Mouse (Mus musculus): ENCODE results near the gene Tlr13. TPM values are rescaled to one million over a fixed set of nuclear protein-coding genes. Genes with fewer than 3 reads are reported as not detected.
A peak's percentile ranks its signal among the peaks of the same experiment; 100 is the strongest.

The Tlr13 gene
- total and polyA plus RNA-seq, 3 experiments = not detected

GRCm38 (mm10) chrX:106148185-106148584 lies 5.2 kb downstream of the Tlr13 start (continued):
- TF ChIP-seq SMC3 (IDR thresholded peaks at IDR 0.05; ENCODE audit: low read depth, low read length) (no peak), BHLHE40 (IDR thresholded peaks at IDR 0.05; ENCODE audit: borderline replicate concordance, low read depth, low read length) (no peak), MEF2A (IDR thresholded peaks at IDR 0.05; ENCODE audit: extremely low read depth, insufficient replicate concordance, low read depth, low read length, poor library complexity, severe bottlenecking) (peak; percentile 61; the same call in 1 of the 2 replicates), POLR2A (IDR thresholded peaks at IDR 0.05; ENCODE audit: control insufficient read depth in 1 of 2, insufficient read depth in 1 of 2, low read depth in 1 of 2, low read length in 2 of 2, poor library complexity in 1 of 2) (no peak), GATA1 (IDR thresholded peaks at IDR 0.05; ENCODE audit: low read depth, low read length) (0 out of 2 replicates have a peak, but pooled peaks have one; percentile 29), TAL1 (IDR thresholded peaks at IDR 0.05; ENCODE audit: low read length) (peak; percentile 6; the same call in 1 of the 2 replicates)

DNA sequence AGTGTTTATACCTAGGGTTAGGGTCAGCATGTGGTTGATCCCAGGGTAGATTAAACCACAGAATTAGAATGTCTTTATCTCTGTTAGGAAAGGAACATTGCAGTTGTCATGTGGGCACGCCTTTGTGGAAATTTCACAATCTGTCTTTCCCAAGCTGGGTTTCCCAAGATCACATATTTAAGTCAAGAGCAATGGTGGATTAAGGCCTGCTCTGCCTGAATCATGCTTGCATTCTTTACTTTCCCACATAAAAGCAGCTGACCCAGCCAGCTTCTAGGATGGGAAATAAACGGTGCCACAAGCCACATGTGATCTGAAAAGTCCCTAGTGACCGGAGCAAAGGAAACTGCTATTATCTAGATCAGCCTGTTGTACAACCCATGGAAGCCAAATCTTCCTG lies 6.5 kb downstream of the Tlr13 start:
- Histone ChIP-seq H3K4me3 (ENCODE audit: control insufficient read depth in 1 of 2, insufficient read depth in 1 of 2, low read depth in 2 of 2, low read length in 2 of 2) (no peak overlapping the region), H3K4me1 (ENCODE audit: control insufficient read depth in 1 of 2, insufficient read depth in 2 of 2, low read length in 2 of 2) (peaks cover 0 to 2% of the 10 kb centered on the region in 2 experiments; a peak in 2 of 4 replicates), H3K36me3 (ENCODE audit: control insufficient read depth in 1 of 2, insufficient read depth in 2 of 2, low read length in 2 of 2) (peaks cover 0 to 11% of the 10 kb centered on the region in 2 experiments; a peak in 1 of 4 replicates), H3K9me3 (replicated peaks; ENCODE audit: insufficient read depth, low read length) (no peaks in the 10 kb centered on the region), H3K79me2 (ENCODE audit: control insufficient read depth, insufficient read depth, low read length, poor library complexity) (no peaks in the 10 kb centered on the region), H3K9ac (ENCODE audit: control insufficient read depth, low read depth, low read length, poor library complexity, severe bottlenecking) (no peak overlapping the region), H3K27ac (ENCODE audit: control insufficient read depth, low read depth, low read length) (no peak overlapping the region), H3K27me3 (ENCODE audit: control insufficient read depth in 1 of 2, insufficient read depth in 2 of 2, low read length in 2 of 2) (no peaks in the 10 kb centered on the region)
- no peak for DNase-seq (ENCODE audit: low read depth, low spot score)
- no peak for TF ChIP-seq ZC3H11A (IDR thresholded peaks at IDR 0.05; ENCODE audit: low read depth, low read length)
- TF ChIP-seq JUND (IDR thresholded peaks at IDR 0.05; ENCODE audit: low read depth, low read length) = no peak
- no peak for TF ChIP-seq USF2 (IDR thresholded peaks at IDR 0.05; ENCODE audit: borderline replicate concordance in 1 of 2, insufficient read depth in 1 of 2, low read depth in 1 of 2, low read length in 2 of 2)
- no peak for TF ChIP-seq ZKSCAN1 (IDR thresholded peaks at IDR 0.05; ENCODE audit: low read depth, low read length)

GRCm38 (mm10) chrX:106154180-106154586 lies 11.2 kb downstream of the Tlr13 start:
- Histone ChIP-seq H3K27me3 (ENCODE audit: control insufficient read depth in 1 of 2, insufficient read depth in 2 of 2, low read length in 2 of 2) (no peaks in the 10 kb centered on the region), H3K27ac (ENCODE audit: control insufficient read depth, low read depth, low read length) (peak overlapping the region; percentile 55; the same call in 1 of the 2 replicates), H3K36me3 (ENCODE audit: control insufficient read depth in 1 of 2, insufficient read depth in 2 of 2, low read length in 2 of 2) (peaks cover 0 to 9% of the 10 kb centered on the region in 2 experiments; a peak in 2 of 4 replicates), H3K79me2 (ENCODE audit: control insufficient read depth, insufficient read depth, low read length, poor library complexity) (no peaks in the 10 kb centered on the region), H3K9me3 (replicated peaks; ENCODE audit: insufficient read depth, low read length) (no peaks in the 10 kb centered on the region), H3K4me1 (ENCODE audit: control insufficient read depth in 1 of 2, insufficient read depth in 2 of 2, low read length in 2 of 2) (peaks cover 5% of the 10 kb centered on the region in 2 experiments; a peak in 2 of 4 replicates), H3K9ac (ENCODE audit: control insufficient read depth, low read depth, low read length, poor library complexity, severe bottlenecking) (no peak overlapping the region), H3K4me3 (ENCODE audit: control insufficient read depth in 1 of 2, insufficient read depth in 1 of 2, low read depth in 2 of 2, low read length in 2 of 2) (no peak overlapping the region)
- no peak for TF ChIP-seq MYB (IDR thresholded peaks at IDR 0.05; ENCODE audit: low read depth, low read length)
- TF ChIP-seq UBTF (IDR thresholded peaks at IDR 0.05; ENCODE audit: borderline replicate concordance, insufficient read depth, low read depth, low read length) = no peak
- no peak for TF ChIP-seq KAT2A (conservative IDR thresholded peaks at IDR 0.05; ENCODE audit: low read depth, low read length)
- TF ChIP-seq E2F4 (IDR thresholded peaks at IDR 0.05; ENCODE audit: borderline replicate concordance, low read depth, low read length) = no peak
- no peak for TF ChIP-seq HCFC1 (IDR thresholded peaks at IDR 0.05; ENCODE audit: low read depth, low read length)
- peak; percentile 43; the same call in 1 of the 2 replicates for TF ChIP-seq SIN3A (IDR thresholded peaks at IDR 0.05; ENCODE audit: low read length)
- no peak for TF ChIP-seq ZC3H11A (IDR thresholded peaks at IDR 0.05; ENCODE audit: low read depth, low read length)
- no peak for TF ChIP-seq BHLHE40 (IDR thresholded peaks at IDR 0.05; ENCODE audit: borderline replicate concordance, low read depth, low read length)
- peak; percentile 74 for TF ChIP-seq TAL1 (IDR thresholded peaks at IDR 0.05; ENCODE audit: low read length)
- TF ChIP-seq RCOR1 (IDR thresholded peaks at IDR 0.05; ENCODE audit: low read depth, low read length) = peak; percentile 83
- no peak for TF ChIP-seq ZMIZ1 (IDR thresholded peaks at IDR 0.05; ENCODE audit: low read depth, low read length)
- peak; percentile 62 for TF ChIP-seq ETS1 (IDR thresholded peaks at IDR 0.05; ENCODE audit: low read depth, low read length)
- TF ChIP-seq TCF12 (IDR thresholded peaks at IDR 0.05; ENCODE audit: low read depth, low read length) = peak; percentile 79
- TF ChIP-seq SMC3 (IDR thresholded peaks at IDR 0.05; ENCODE audit: low read depth, low read length) = no peak
- peak; percentile 79 for TF ChIP-seq GATA1 (IDR thresholded peaks at IDR 0.05; ENCODE audit: low read depth, low read length)
- TF ChIP-seq POLR2A (IDR thresholded peaks at IDR 0.05; ENCODE audit: control insufficient read depth in 1 of 2, insufficient read depth in 1 of 2, low read depth in 1 of 2, low read length in 2 of 2, poor library complexity in 1 of 2) = no peak
- TF ChIP-seq MXI1 (IDR thresholded peaks at IDR 0.05; ENCODE audit: low read depth, low read length) = no peak
- no peak for TF ChIP-seq TBP (IDR thresholded peaks at IDR 0.05; ENCODE audit: low read depth, low read length)
- no peak for TF ChIP-seq USF2 (IDR thresholded peaks at IDR 0.05; ENCODE audit: borderline replicate concordance in 1 of 2, insufficient read depth in 1 of 2, low read depth in 1 of 2, low read length in 2 of 2)
- TF ChIP-seq MEF2A (IDR thresholded peaks at IDR 0.05; ENCODE audit: extremely low read depth, insufficient replicate concordance, low read depth, low read length, poor library complexity, severe bottlenecking) = 0 out of 2 replicates have a peak, but pooled peaks have one; percentile 15
- TF ChIP-seq MAFK (IDR thresholded peaks at IDR 0.05; ENCODE audit: borderline replicate concordance, low read depth, low read length) = peak; percentile 60; the same call in 1 of the 2 replicates
- TF ChIP-seq EP300 (IDR thresholded peaks at IDR 0.05; ENCODE audit: low read depth in 1 of 2, low read length in 2 of 2) = peak; percentile 72 to 82
- peak; percentile 71 for DNase-seq (ENCODE audit: low read depth, low spot score)
